Mouse (Mus musculus) heart, adult 2 months (tissue): Measurements from ENCODE around the gene Tnnc2. TPM values are rescaled to one million over a fixed set of nuclear protein-coding genes. Genes with fewer than 3 reads are reported as not detected.
"Not testable (repeated sequence)": the region's sequence is repeated elsewhere in the genome, so short reads cannot be mapped to it uniquely, and the experiment has no call there.

Experiments
- DNase-seq, 2 experiments: peaks; one replicate each; pipeline ENCODE4 v3.0.0; 2021
- H3K27ac ChIP-seq: fragments of 200-600 bp; 2 replicates; pipeline ENCODE4 v1.8.1; 2022
- H3K27me3 ChIP-seq: fragments of 200-500 bp; 2 replicates; pipeline ENCODE4 v1.6.1; 2012; ENCODE audit warnings: mild to moderate bottlenecking, low read length, inconsistent platforms, mixed read lengths; ENCODE audit not compliant: control insufficient read depth, insufficient read depth
- H3K36me3 ChIP-seq: fragments of 200-500 bp; 2 replicates; pipeline ENCODE4 v1.6.1; 2012; ENCODE audit warnings: low read length, inconsistent platforms; ENCODE audit not compliant: control insufficient read depth, insufficient read depth
- H3K4me1 ChIP-seq: fragments of 200-500 bp; 2 replicates; pipeline ENCODE4 v1.6.1; 2011; ENCODE audit warnings: low read length; ENCODE audit not compliant: control insufficient read depth, insufficient read depth
- H3K4me3 ChIP-seq: fragments of 200-600 bp; 2 replicates; pipeline ENCODE4 v1.8.1; 2022
- H3K79me2 ChIP-seq: fragments of 200-500 bp; replicated peaks from 2 replicates; pipeline ENCODE4 v1.6.1; 2012; ENCODE audit warnings: mild to moderate bottlenecking, inconsistent platforms, low read length, moderate library complexity, mixed read lengths; ENCODE audit not compliant: control insufficient read depth, insufficient read depth
- H3K9ac ChIP-seq: fragments of 200-500 bp; 2 replicates; pipeline ENCODE4 v1.6.1; 2012; ENCODE audit warnings: low read depth, mild to moderate bottlenecking, control low read depth, inconsistent platforms, low read length, mixed read lengths
- CTCF ChIP-seq: fragments of 200-600 bp; IDR thresholded peaks from 2 replicates; pipeline ENCODE4 v1.8.1; 2022; ENCODE audit warnings: antibody characterized with exemption, mild to moderate bottlenecking, moderate library complexity
- EP300 ChIP-seq: fragments of 200-500 bp; IDR thresholded peaks from 2 replicates; pipeline ENCODE4 v1.6.1; 2011; ENCODE audit warnings: low read depth, low read length, control low read depth; ENCODE audit not compliant: insufficient read depth
- POLR2A ChIP-seq: fragments of 200-500 bp; IDR thresholded peaks from 2 replicates; pipeline ENCODE4 v1.6.1; 2011; ENCODE audit warnings: mild to moderate bottlenecking, low read depth, low read length, control low read depth; ENCODE audit not compliant: insufficient read depth
- WGBS: fragments of 180-500 bp; shearing (Covaris S2); methylation state at CpG from one replicate; pipeline ENCODE4 v1.1.7; 2018; 5-methylcytosine and 5-hydroxymethylcytosine counted together
- intact Hi-C: fragments of 180-260 bp; cut with DNase I; formaldehyde crosslinking; loops from one replicate; pipeline ENCODE4 v1.15.1; 2025
- polyA plus RNA-seq: library from polyadenylated mRNA; depleted of rRNA; stranded (reverse); fragments of >200 nt; gene quantifications from 2 replicates; pipeline ENCODE4 v1.2.3, GENCODE M21; 2012
- total RNA-seq, 2 experiments: library from RNA; stranded (reverse); gene quantifications; 2 replicates each; pipeline ENCODE4 v1.2.3; 2021

Gene Tnnc2
- total and polyA plus RNA-seq, 3 experiments: 0.50 TPM; not detected in 2

DNA sequence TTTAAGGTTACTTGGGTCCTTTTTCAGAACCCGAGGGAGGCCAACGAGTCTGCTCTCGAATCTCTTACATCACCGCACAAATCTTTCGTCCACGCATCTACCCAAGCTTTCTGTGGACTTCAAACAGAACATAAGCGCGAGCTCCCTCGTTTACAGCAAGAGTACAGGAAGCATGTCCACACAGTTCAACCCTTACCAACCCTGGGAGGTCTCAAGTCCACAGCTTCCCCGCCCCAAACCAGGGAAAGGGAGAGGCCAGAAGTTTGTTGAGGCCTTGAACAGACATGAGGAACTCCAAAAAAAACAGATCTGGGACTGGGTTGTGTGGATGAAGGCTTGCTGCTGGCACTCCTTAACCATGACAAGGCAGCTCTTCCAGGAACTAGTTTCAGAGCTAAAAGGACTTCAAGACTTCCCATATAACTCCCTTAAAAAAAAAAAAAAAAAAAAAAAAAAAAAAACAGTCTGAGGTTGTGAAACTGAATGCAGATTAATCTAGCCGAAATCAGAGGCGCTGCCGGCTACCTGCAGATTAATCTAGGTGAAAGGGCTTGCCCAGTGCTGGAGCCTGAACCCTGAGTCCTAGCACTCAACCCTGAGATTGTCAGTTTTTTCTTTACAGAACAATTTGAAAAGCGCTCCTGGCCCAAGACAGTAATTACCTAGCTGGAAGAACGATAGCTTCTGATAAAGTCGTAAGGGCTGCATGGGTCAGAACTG, 23.6 kb upstream of the Tnnc2 start:
- DNase-seq: no peak
- WGBS: 87% methylated on average over 16 of the region's 16 CpGs
- Histone ChIP-seq H3K79me2 (peaks cover 1% of the 10 kb centered on the region; the same call in 1 of the 2 replicates), H3K27ac (no peak overlapping the region), H3K36me3 (no peaks in the 10 kb centered on the region), H3K4me1 (peaks cover 3% of the 10 kb centered on the region), H3K27me3 (no peaks in the 10 kb centered on the region), H3K4me3 (no peak overlapping the region), H3K9ac (no peak overlapping the region)
- TF ChIP-seq EP300: no peak
- no peak for TF ChIP-seq CTCF
- TF ChIP-seq POLR2A: no peak
- intact Hi-C loops: no loop called here

GRCm38 (mm10) chr2:164800252-164801004, 20.7 kb upstream of the Tnnc2 start:
- Histone ChIP-seq H3K27me3 (no peaks in the 10 kb centered on the region), H3K4me3 (no peak overlapping the region), H3K27ac (no peak overlapping the region), H3K36me3 (no peaks in the 10 kb centered on the region), H3K4me1 (peaks cover 3% of the 10 kb centered on the region), H3K79me2 (peaks cover 1% of the 10 kb centered on the region; the same call in 1 of the 2 replicates), H3K9ac (no peak overlapping the region)
- DNase-seq: no peak
- TF ChIP-seq EP300 (no peak), POLR2A (no peak), CTCF (no peak)
- intact Hi-C loops: no loop called here
- 85% methylated on average over 13 of the region's 13 CpGs for WGBS

GRCm38 (mm10) chr2:164798554-164798953, 18.8 kb upstream of the Tnnc2 start:
- 69% methylated on average over 6 of the region's 6 CpGs for WGBS
- DNase-seq, H3K27me3 ChIP-seq, H3K9ac ChIP-seq, H3K4me3 ChIP-seq, H3K79me2 ChIP-seq, intact Hi-C loops, H3K36me3 ChIP-seq, H3K4me1 ChIP-seq, H3K27ac ChIP-seq: not testable (repeated sequence)
- TF ChIP-seq CTCF: peak; percentile 67

DNA sequence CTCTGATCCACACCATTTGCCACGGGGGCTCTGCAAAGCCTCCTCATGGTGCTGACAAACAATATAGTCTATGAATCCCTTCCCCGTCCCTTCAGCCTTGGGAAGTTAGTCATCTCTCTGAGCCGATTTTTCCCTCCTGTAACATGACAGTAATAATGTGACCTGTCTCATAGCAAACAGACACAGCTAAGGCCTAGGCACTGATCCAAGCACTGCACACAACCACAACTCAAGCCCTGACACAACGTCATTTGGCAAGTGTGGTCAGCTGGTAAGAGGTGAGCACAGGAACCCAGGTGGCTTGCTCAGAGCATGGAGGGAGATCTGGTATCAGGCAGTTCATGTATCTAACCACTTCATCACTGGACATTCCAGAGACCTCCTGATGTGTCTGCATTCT, 16.1 kb upstream of the Tnnc2 start:
- Histone ChIP-seq H3K9ac (no peak overlapping the region), H3K27ac (no peak overlapping the region), H3K4me1 (peaks cover 1% of the 10 kb centered on the region; the same call in 1 of the 2 replicates), H3K27me3 (no peaks in the 10 kb centered on the region), H3K4me3 (no peak overlapping the region), H3K79me2 (no peaks in the 10 kb centered on the region), H3K36me3 (peaks cover 2% of the 10 kb centered on the region; the same call in 1 of the 2 replicates)
- 70% methylated on average over 4 of the region's 4 CpGs for WGBS
- no peak for TF ChIP-seq EP300
- TF ChIP-seq CTCF: no peak
- TF ChIP-seq POLR2A: no peak
- intact Hi-C loops: loop anchor here (2.0 kb wide), 2 partner anchors 117 to 203 kb away; partner anchors contain the start of gene Eppin
- DNase-seq: no peak

DNA sequence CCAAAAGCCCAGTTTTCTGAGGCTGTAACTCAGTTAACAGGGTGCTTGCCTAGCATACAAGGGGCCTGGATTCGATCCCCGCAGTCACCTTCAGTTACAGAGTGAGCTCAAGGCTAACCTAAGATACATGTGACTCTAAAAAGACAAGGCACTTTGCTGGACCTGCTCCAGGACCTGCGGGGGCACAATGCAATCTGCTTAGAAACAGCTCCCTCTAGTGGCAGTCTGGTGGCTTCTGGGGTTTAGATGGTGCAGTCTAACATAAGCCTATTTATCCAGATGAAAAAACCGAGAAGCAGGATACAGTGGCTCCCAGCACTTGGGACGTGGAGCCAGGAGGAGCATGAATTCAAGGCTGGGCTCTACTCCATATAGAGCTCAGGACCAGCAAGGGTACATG, 14.5 kb upstream of the Tnnc2 start:
- Histone ChIP-seq H3K36me3 (peaks cover 2% of the 10 kb centered on the region; the same call in 1 of the 2 replicates), H3K27ac (no peak overlapping the region), H3K4me1 (peaks cover 1% of the 10 kb centered on the region; the same call in 1 of the 2 replicates), H3K27me3 (no peaks in the 10 kb centered on the region), H3K4me3 (no peak overlapping the region), H3K79me2 (no peaks in the 10 kb centered on the region), H3K9ac (no peak overlapping the region)
- TF ChIP-seq POLR2A: no peak
- TF ChIP-seq CTCF: peak; percentile 90
- peak; percentile 72; the same call in 1 of the 2 replicates for TF ChIP-seq EP300
- intact Hi-C loops: loop anchor here (2.0 kb wide), 2 partner anchors 115 to 201 kb away; partner anchors contain the start of gene Eppin
- peak; percentile 75 to 78 for DNase-seq
- 16% methylated on average over 5 of the region's 5 CpGs for WGBS
